Mouse (Mus musculus) G1E (cell line): ENCODE results near the gene Ube2h.

ENCODE experiments used
- CTCF ChIP-seq: IDR thresholded peaks from 2 replicates; pipeline ENCODE4 v1.5.1; 2012; ENCODE audit warnings: low read depth, low read length, inconsistent platforms, mixed read lengths
- GATA2 ChIP-seq: IDR thresholded peaks from 2 replicates; pipeline ENCODE4 v1.6.1; 2012; ENCODE audit warnings: low read depth, low read length, inconsistent platforms, borderline replicate concordance

- TF ChIP-seq CTCF, result no peak
- TF ChIP-seq GATA2, result no peak
Observed at GRCm38 (mm10) chr6:30287958-30288357, 16.4 kb downstream of the Ube2h start.
